Mouse (Mus musculus): ENCODE measurements around the gene Setd5. TPM values are rescaled to one million over a fixed set of nuclear protein-coding genes. Genes with fewer than 3 reads are reported as not detected.
A peak's percentile ranks its signal among the peaks of the same experiment; 100 is the strongest.

Gene Setd5
- polyA plus RNA-seq, 1 experiment = 35.3 TPM

- DNase-seq (ENCODE audit: low read depth) = no peak
These were observed 22.5 kb upstream of the Setd5 start for GRCm38 (mm10) chr6:113054552-113055107.

GRCm38 (mm10) chr6:113060892-113061563 lies 16.1 kb upstream of the Setd5 start:
- DNase-seq (ENCODE audit: low read depth) = no peak

GRCm38 (mm10) chr6:113062253-113062652 lies 14.9 kb upstream of the Setd5 start:
- peak; percentile 96 for DNase-seq (ENCODE audit: low read depth)

GRCm38 (mm10) chr6:113063363-113063762 lies 13.8 kb upstream of the Setd5 start:
- DNase-seq (ENCODE audit: low read depth) = no peak

GRCm38 (mm10) chr6:113065186-113065585 lies 12.0 kb upstream of the Setd5 start:
- DNase-seq (ENCODE audit: low read depth) = no peak

GRCm38 (mm10) chr6:113069154-113069553 lies 8.0 kb upstream of the Setd5 start:
- DNase-seq (ENCODE audit: low read depth) = no peak

- DNase-seq (ENCODE audit: low read depth) = no peak
These were observed 1.9 kb upstream of the Setd5 start for GRCm38 (mm10) chr6:113075261-113075660.

- peak; percentile 89 for DNase-seq (ENCODE audit: low read depth)
These were observed 1.0 kb upstream of the Setd5 start for GRCm38 (mm10) chr6:113076012-113076685.

GRCm38 (mm10) chr6:113077569-113078030 lies 435 bp downstream of the Setd5 start:
- DNase-seq (ENCODE audit: low read depth) = no peak

GRCm38 (mm10) chr6:113078031-113078721 lies 1.0 kb downstream of the Setd5 start:
- DNase-seq (ENCODE audit: low read depth) = no peak

GRCm38 (mm10) chr6:113079492-113079891 lies 2.3 kb downstream of the Setd5 start:
- no peak for DNase-seq (ENCODE audit: low read depth)

- DNase-seq (ENCODE audit: low read depth) = no peak
These were observed 5.1 kb downstream of the Setd5 start for GRCm38 (mm10) chr6:113082229-113082628.

GRCm38 (mm10) chr6:113084590-113084989 lies 7.4 kb downstream of the Setd5 start:
- DNase-seq (ENCODE audit: low read depth) = no peak

- no peak for DNase-seq (ENCODE audit: low read depth)
These were observed 16.0 kb downstream of the Setd5 start for GRCm38 (mm10) chr6:113093206-113093605.

- DNase-seq (ENCODE audit: low read depth) = no peak
These were observed 18.4 kb downstream of the Setd5 start for GRCm38 (mm10) chr6:113095547-113095946.

- DNase-seq (ENCODE audit: low read depth) = no peak
These were observed 20.5 kb downstream of the Setd5 start for GRCm38 (mm10) chr6:113097662-113098061.

GRCm38 (mm10) chr6:113099640-113100289 lies 22.6 kb downstream of the Setd5 start:
- DNase-seq (ENCODE audit: low read depth) = peak; percentile 96

GRCm38 (mm10) chr6:113102541-113102940 lies 25.4 kb downstream of the Setd5 start:
- no peak for DNase-seq (ENCODE audit: low read depth)

- no peak for DNase-seq (ENCODE audit: low read depth)
These were observed 26.6 kb downstream of the Setd5 start for GRCm38 (mm10) chr6:113103765-113104164.

GRCm38 (mm10) chr6:113109378-113109777 lies 32.2 kb downstream of the Setd5 start:
- no peak for DNase-seq (ENCODE audit: low read depth)

- no peak for DNase-seq (ENCODE audit: low read depth)
These were observed 32.8 kb downstream of the Setd5 start for GRCm38 (mm10) chr6:113109956-113110355.

GRCm38 (mm10) chr6:113120806-113121205 lies 43.6 kb downstream of the Setd5 start:
- DNase-seq (ENCODE audit: low read depth) = peak; percentile 31
